In the genomic region with DNA sequence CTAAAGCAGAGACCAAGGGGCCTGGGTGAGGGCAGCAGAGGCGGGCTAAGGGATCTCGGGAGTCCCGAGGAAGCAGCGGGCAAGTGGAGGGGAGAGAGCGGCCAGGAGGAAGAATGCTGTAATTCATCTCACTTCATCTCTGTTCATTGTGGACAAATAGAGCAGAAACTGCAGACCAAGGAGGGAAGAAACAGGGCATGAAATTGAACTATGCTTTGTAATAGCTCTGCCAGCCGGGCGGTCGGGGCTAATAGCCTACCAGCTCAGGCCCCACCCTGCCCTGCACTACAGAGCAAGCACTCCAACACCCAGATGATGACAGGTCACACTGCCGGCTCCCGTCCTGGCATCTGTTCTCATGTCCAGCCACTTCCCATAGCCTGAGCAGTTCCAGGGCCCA, we compare ENCODE assay signal across 13 mouse cellular contexts. TPM values are rescaled to one million over a fixed set of nuclear protein-coding genes. Genes with fewer than 3 reads are reported as not detected.
A peak's percentile ranks its signal among the peaks of the same experiment; 100 is the strongest.
DNase-seq lines count a peak whose midpoint lies in the region; ATAC-seq and TF ChIP-seq lines count a peak whose summit lies in the region.
"Had no signal": no experiment of that assay in that cellular context is flagged by ENCODE, and none has a peak within 500 bp of the region (broad histone marks: within the 10 kb centered on the region; RNA-seq: fewer than 3 reads in every experiment).

No protein-coding gene starts in this region.

- no peak overlapping the region for H3K9ac ChIP-seq in hindbrain, embryonic 14.5 days
- H3K9ac ChIP-seq in neural tube, embryonic 15.5 days (replicated peaks) = no peak overlapping the region
- H3K9ac ChIP-seq: lung, embryonic 15.5 days had no signal

- H3K27ac ChIP-seq in layer of hippocampus, adult 2 months = peak overlapping the region; percentile 65; the same call in 1 of the 2 replicates
- H3K27ac ChIP-seq in forebrain, embryonic 10.5 days = peak overlapping the region; percentile 68
- 0 out of 2 replicates have a peak overlapping the region, but pooled peaks have one; percentile 26 for H3K27ac ChIP-seq in hindbrain, embryonic 14.5 days
- peak overlapping the region; percentile 51; the same call in 1 of the 2 replicates for H3K27ac ChIP-seq in neural tube, embryonic 15.5 days (replicated peaks)
- H3K27ac ChIP-seq: lung, embryonic 15.5 days had no signal

- intact Hi-C loops in heart, postnatal 36 days (cut with DNase I) = no loop called here

- peaks cover 67% of the 10 kb centered on the region for H3K4me1 ChIP-seq in forebrain, embryonic 10.5 days
- H3K4me1 ChIP-seq in hindbrain, embryonic 14.5 days (replicated peaks; ENCODE audit: control insufficient read depth, insufficient read depth, low read length) = peaks cover 41% of the 10 kb centered on the region
- H3K4me1 ChIP-seq in neural tube, embryonic 15.5 days = peaks cover 65% of the 10 kb centered on the region
- H3K4me1 ChIP-seq: lung, embryonic 15.5 days had no signal

- H3K4me2 ChIP-seq in hindbrain, embryonic 14.5 days (replicated peaks) = no peak overlapping the region
- H3K4me2 ChIP-seq in neural tube, embryonic 15.5 days = no peak overlapping the region
- H3K4me2 ChIP-seq: lung, embryonic 15.5 days had no signal

- peaks cover 40% of the 10 kb centered on the region for H3K27me3 ChIP-seq in forebrain, embryonic 10.5 days (ENCODE audit: poor library complexity, severe bottlenecking)
- no peaks in the 10 kb centered on the region for H3K27me3 ChIP-seq in hindbrain, embryonic 14.5 days (ENCODE audit: control insufficient read depth, insufficient read depth, low read length)
- no peaks in the 10 kb centered on the region for H3K27me3 ChIP-seq in neural tube, embryonic 15.5 days (replicated peaks)

- ATAC-seq in hindbrain, embryonic 14.5 days (ENCODE audit: low FRiP score) = no peak
- 0 out of 2 replicates have a peak, but pooled peaks have one; percentile 6 for ATAC-seq in neural tube, embryonic 15.5 days (ENCODE audit: low FRiP score)
- ATAC-seq in megakaryocyte progenitor cell, adult 5-6 weeks (replicated peaks; ENCODE audit: poor library complexity) = no peak

- H3K36me3 ChIP-seq in forebrain, embryonic 10.5 days (replicated peaks) = no peaks in the 10 kb centered on the region
- no peaks in the 10 kb centered on the region for H3K36me3 ChIP-seq in hindbrain, embryonic 14.5 days (replicated peaks; ENCODE audit: control insufficient read depth, insufficient read depth)
- no peaks in the 10 kb centered on the region for H3K36me3 ChIP-seq in neural tube, embryonic 15.5 days
- H3K36me3 ChIP-seq: lung, embryonic 15.5 days had no signal

- no peak overlapping the region for H3K4me3 ChIP-seq in layer of hippocampus, adult 2 months
- no peak overlapping the region for H3K4me3 ChIP-seq in forebrain, embryonic 10.5 days
- H3K4me3 ChIP-seq in hindbrain, embryonic 14.5 days (replicated peaks; ENCODE audit: low read length) = no peak overlapping the region
- H3K4me3 ChIP-seq in neural tube, embryonic 15.5 days (replicated peaks) = no peak overlapping the region
- H3K4me3 ChIP-seq: erythroblast, embryonic 14.5 days; lung, embryonic 15.5 days had no signal

- H3K9me3 ChIP-seq in forebrain, embryonic 10.5 days = no peaks in the 10 kb centered on the region
- no peaks in the 10 kb centered on the region for H3K9me3 ChIP-seq in hindbrain, embryonic 14.5 days (ENCODE audit: control insufficient read depth, low read length)
- no peaks in the 10 kb centered on the region for H3K9me3 ChIP-seq in neural tube, embryonic 15.5 days (replicated peaks)
- H3K9me3 ChIP-seq: lung, embryonic 15.5 days had no signal

- peak; percentile 40 to 59 for DNase-seq in layer of hippocampus, adult 2 months (ENCODE audit: low spot score in 2 of 2)
- no peak for DNase-seq in layer of hippocampus, postnatal 25 days (ENCODE audit: extremely low spot score in 1 of 2, low spot score in 1 of 2)
- no peak for DNase-seq in forebrain, embryonic 10.5 days (ENCODE audit: extremely low spot score, low spot score)
- DNase-seq in hindbrain, embryonic 14.5 days (ENCODE audit: low spot score) = no peak
- DNase-seq in heart, postnatal 36 days = no peak
- no peak for DNase-seq in thymus, postnatal 25 days
- DNase-seq: adrenal gland, postnatal 14 days; kidney, adult 18-20 months; thymus, adult 18-20 months had no signal

- TF ChIP-seq CTCF in layer of hippocampus, adult 2 months (conservative IDR thresholded peaks at IDR 0.05) = no peak

- 40% methylated on average over 10 of the region's 10 CpGs for WGBS in forebrain, embryonic 10.5 days
- WGBS in hindbrain, embryonic 14.5 days = 10% methylated on average over 10 of the region's 10 CpGs
- 10% methylated on average over 10 of the region's 10 CpGs for WGBS in neural tube, embryonic 15.5 days

RNA-seq across cellular contexts. Expression of a gene that starts 34.4 kb away (rescaled TPM):
- 10 to 100 TPM; 38.9 to 40.7 TPM for total RNA-seq in layer of hippocampus, adult 2 months (2021)
- 10 to 100 TPM; 32.4 to 33.6 TPM for total RNA-seq in layer of hippocampus, postnatal 25 days (2021)
- 1.2 and 2.1 TPM in 2 replicates for polyA plus RNA-seq in forebrain, embryonic 10.5 days (2016; fragmentation: Nextera tagmentation; extraction: Ambion mirVana)
- polyA plus RNA-seq in hindbrain, embryonic 14.5 days (2014; fragmentation: Nextera tagmentation; extraction: Ambion mirVana) = 16.6 and 16.9 TPM in 2 replicates
- polyA plus RNA-seq in neural tube, embryonic 15.5 days (2015; fragmentation: Nextera tagmentation; extraction: Ambion mirVana) = 13.0 and 15.6 TPM in 2 replicates
- total RNA-seq in heart, postnatal 36 days (2021) = not detected
- not detected in 2 replicates for total RNA-seq in megakaryocyte progenitor cell, adult 5-6 weeks (2015)
- not detected in 2 replicates for total RNA-seq in megakaryocyte progenitor cell, adult 5-6 weeks (2017)
- polyA plus RNA-seq: erythroblast, embryonic 14.5 days had no signal

Comparison
In these comparisons a context has a peak if more than half of its experiments do, and no peak if none do; other contexts are left out.
1. DNase-seq: peak in layer of hippocampus, adult 2 months (2 of 2); none in layer of hippocampus, postnatal 25 days (0 of 2), forebrain, embryonic 10.5 days (single experiment), hindbrain, embryonic 14.5 days (single experiment), heart, postnatal 36 days (0 of 2) and thymus, postnatal 25 days (single experiment).
2. RNA of a gene that starts 34.4 kb away (total RNA-seq): 38.9 to 40.7 TPM in layer of hippocampus, adult 2 months and 32.4 to 33.6 TPM in layer of hippocampus, postnatal 25 days; not detected in heart, postnatal 36 days and not detected in megakaryocyte progenitor cell, adult 5-6 weeks; every median in the first group is over 10 times any median in the second.
3. Peak in every context shown above with its lines, with median percentiles within 50 percentile points of each other: H3K27ac ChIP-seq.